Comparison of ENCODE assay signal across 10 mouse cellular contexts in genomic region chr7:101932551-101932950, GRCm38 (mm10). TPM values are rescaled to one million over a fixed set of nuclear protein-coding genes. Genes with fewer than 3 reads are reported as not detected.
DNase-seq lines count a peak whose midpoint lies in the region; ATAC-seq and TF ChIP-seq lines count a peak whose summit lies in the region.
"Had no signal": no experiment of that assay in that cellular context is flagged by ENCODE, and none has a peak within 500 bp of the region (broad histone marks: within the 10 kb centered on the region; RNA-seq: fewer than 3 reads in every experiment).

No protein-coding gene starts in this region.

- DNase-seq in forebrain, embryonic 10.5 days (ENCODE audit: extremely low spot score, low spot score), result no peak
- no peak for DNase-seq in forebrain, postnatal 0 days
- DNase-seq in lung, postnatal 0 days (ENCODE audit: low spot score), result peak; percentile 75
- DNase-seq in lung, postnatal 10 days, result no peak
- DNase-seq in thymus, postnatal 4 days, result no peak

- H3K9me3 ChIP-seq in forebrain, embryonic 10.5 days, result no peaks in the 10 kb centered on the region
- no peaks in the 10 kb centered on the region for H3K9me3 ChIP-seq in forebrain, postnatal 0 days (ENCODE audit: low read length)
- no peaks in the 10 kb centered on the region for H3K9me3 ChIP-seq in lung, postnatal 0 days (ENCODE audit: low read length)
- H3K9me3 ChIP-seq in limb, embryonic 12.5 days, result no peaks in the 10 kb centered on the region
- H3K9me3 ChIP-seq in stomach, embryonic 14.5 days (ENCODE audit: control insufficient read depth, low read depth, low read length), result no peaks in the 10 kb centered on the region

- H3K27me3 ChIP-seq in forebrain, embryonic 10.5 days (ENCODE audit: poor library complexity, severe bottlenecking), result no peaks in the 10 kb centered on the region
- no peaks in the 10 kb centered on the region for H3K27me3 ChIP-seq in forebrain, postnatal 0 days (ENCODE audit: insufficient read depth, low read length)
- no peaks in the 10 kb centered on the region for H3K27me3 ChIP-seq in lung, postnatal 0 days (replicated peaks; ENCODE audit: insufficient read depth, low read length)
- H3K27me3 ChIP-seq in limb, embryonic 12.5 days, result no peaks in the 10 kb centered on the region
- no peaks in the 10 kb centered on the region for H3K27me3 ChIP-seq in stomach, embryonic 14.5 days (ENCODE audit: control insufficient read depth, insufficient read depth, low read length)

- H3K4me1 ChIP-seq in forebrain, embryonic 10.5 days, result peaks cover 27% of the 10 kb centered on the region
- peaks cover 9% of the 10 kb centered on the region; the same call in 1 of the 2 replicates for H3K4me1 ChIP-seq in forebrain, postnatal 0 days (ENCODE audit: insufficient read depth)
- no peaks in the 10 kb centered on the region; the same call in 1 of the 2 replicates for H3K4me1 ChIP-seq in lung, postnatal 0 days (ENCODE audit: insufficient read depth, low read depth, low read length)
- peaks cover 14% of the 10 kb centered on the region; the same call in 1 of the 2 replicates for H3K4me1 ChIP-seq in limb, embryonic 12.5 days (replicated peaks)
- H3K4me1 ChIP-seq in stomach, embryonic 14.5 days (ENCODE audit: control insufficient read depth, insufficient read depth, low read length), result peaks cover 4% of the 10 kb centered on the region; the same call in 1 of the 2 replicates

- H3K9ac ChIP-seq in forebrain, postnatal 0 days, result no peak overlapping the region
- H3K9ac ChIP-seq in lung, postnatal 0 days (replicated peaks; ENCODE audit: low read depth), result peak overlapping the region; percentile 67; the same call in 1 of the 2 replicates
- H3K9ac ChIP-seq in limb, embryonic 12.5 days (replicated peaks), result no peak overlapping the region
- no peak overlapping the region for H3K9ac ChIP-seq in stomach, embryonic 14.5 days (replicated peaks; ENCODE audit: low read depth, low read length)

- peaks cover 18% of the 10 kb centered on the region for H3K36me3 ChIP-seq in forebrain, embryonic 10.5 days (replicated peaks)
- no peaks in the 10 kb centered on the region for H3K36me3 ChIP-seq in forebrain, postnatal 0 days (ENCODE audit: insufficient read depth)
- no peaks in the 10 kb centered on the region for H3K36me3 ChIP-seq in lung, postnatal 0 days (ENCODE audit: insufficient read depth, low read length)
- H3K36me3 ChIP-seq in limb, embryonic 12.5 days, result no peaks in the 10 kb centered on the region; the same call in 1 of the 2 replicates
- no peaks in the 10 kb centered on the region for H3K36me3 ChIP-seq in stomach, embryonic 14.5 days (ENCODE audit: control insufficient read depth, insufficient read depth, low read length)

- no peak for TF ChIP-seq CTCF in forebrain, postnatal 0 days (IDR thresholded peaks at IDR 0.05; ENCODE audit: low read depth)
- TF ChIP-seq CTCF in lung, postnatal 0 days (IDR thresholded peaks at IDR 0.05), result no peak

- H3K4me3 ChIP-seq in forebrain, embryonic 10.5 days, result peak overlapping the region; percentile 90
- no peak overlapping the region for H3K4me3 ChIP-seq in forebrain, postnatal 0 days (ENCODE audit: low read depth, low read length)
- no peak overlapping the region for H3K4me3 ChIP-seq in lung, postnatal 0 days (ENCODE audit: low read depth, low read length)
- H3K4me3 ChIP-seq in limb, embryonic 12.5 days (replicated peaks), result peak overlapping the region; percentile 79; the same call in 1 of the 2 replicates
- H3K4me3 ChIP-seq in stomach, embryonic 14.5 days (ENCODE audit: low read depth, low read length), result peak overlapping the region; percentile 90; the same call in 1 of the 2 replicates

- 0 out of 2 replicates have a peak, but pooled peaks have one; percentile 52 for TF ChIP-seq EP300 in lung, postnatal 0 days (IDR thresholded peaks at IDR 0.05)

- no peak overlapping the region for H3K4me2 ChIP-seq in forebrain, postnatal 0 days (ENCODE audit: low read depth)
- peak overlapping the region; percentile 77; the same call in 1 of the 2 replicates for H3K4me2 ChIP-seq in lung, postnatal 0 days (replicated peaks; ENCODE audit: low read depth, low read length)
- H3K4me2 ChIP-seq in limb, embryonic 12.5 days, result peak overlapping the region; percentile 69
- H3K4me2 ChIP-seq in stomach, embryonic 14.5 days (replicated peaks; ENCODE audit: low read depth, low read length), result peak overlapping the region; percentile 42

- ATAC-seq in forebrain, postnatal 0 days, result no peak
- ATAC-seq in lung, postnatal 0 days, result no peak
- no peak for ATAC-seq in limb, embryonic 12.5 days (ENCODE audit: insufficient number of reproducible peaks, insufficient read depth, low FRiP score, low TSS enrichment, low read depth)
- no peak for ATAC-seq in stomach, embryonic 14.5 days (ENCODE audit: insufficient number of reproducible peaks, insufficient read depth, low FRiP score, low read depth)
- no peak for ATAC-seq in megakaryocyte-erythroid progenitor cell, adult 5-6 weeks (replicated peaks; ENCODE audit: low FRiP score, low TSS enrichment, poor library complexity, severe bottlenecking)
- ATAC-seq: activated CD4-positive, CD25-positive, alpha-beta regulatory T cell, adult 4 months had no signal

- 94% methylated on average over 1 of the region's 1 CpGs for WGBS in forebrain, embryonic 10.5 days
- WGBS in forebrain, postnatal 0 days, result 80% methylated on average over 1 of the region's 1 CpGs
- 41% methylated on average over 1 of the region's 1 CpGs for WGBS in lung, postnatal 0 days
- 92% methylated on average over 1 of the region's 1 CpGs for whole genome bisulfite sequencing in limb, embryonic 12.5 days
- 79% methylated on average over 1 of the region's 1 CpGs for WGBS in stomach, embryonic 14.5 days

- no peak overlapping the region for H3K27ac ChIP-seq in forebrain, embryonic 10.5 days
- no peak overlapping the region for H3K27ac ChIP-seq in forebrain, postnatal 0 days (ENCODE audit: low read depth, low read length)
- H3K27ac ChIP-seq in lung, postnatal 0 days (ENCODE audit: low read length), result peak overlapping the region; percentile 70
- H3K27ac ChIP-seq in limb, embryonic 12.5 days, result no peak overlapping the region
- peak overlapping the region; percentile 41; the same call in 1 of the 2 replicates for H3K27ac ChIP-seq in stomach, embryonic 14.5 days (ENCODE audit: low read length)

RNA-seq across cellular contexts. Expression of gene Lrrc51, which starts 1.1 kb away (rescaled TPM):
- polyA plus RNA-seq in forebrain, embryonic 10.5 days (2016; fragmentation: Nextera tagmentation; extraction: Ambion mirVana), result 10.1 and 11.9 TPM in 2 replicates
- 4.8 and 5.4 TPM in 2 replicates for total RNA-seq in forebrain, postnatal 0 days (2014; rRNA removed)
- polyA plus RNA-seq in forebrain, postnatal 0 days (2015; fragmentation: Nextera tagmentation; extraction: Ambion mirVana), result 9.1 and 10.6 TPM in 2 replicates
- 41.5 and 46.1 TPM in 2 replicates for polyA plus RNA-seq in lung, postnatal 0 days (2015; fragmentation: Nextera tagmentation; extraction: Ambion mirVana)
- polyA plus RNA-seq in limb, embryonic 12.5 days (2016; fragmentation: Nextera tagmentation; extraction: Ambion mirVana), result 8.7 and 8.8 TPM in 2 replicates
- 8.7 and 11.6 TPM in 2 replicates for polyA plus RNA-seq in stomach, embryonic 14.5 days (2014; fragmentation: Nextera tagmentation; extraction: Ambion mirVana)
- total RNA-seq in megakaryocyte-erythroid progenitor cell, adult 5-6 weeks (2014; fragmentation: Nextera tagmentation), result 2.3 and 4.4 TPM in 2 replicates
- total RNA-seq in megakaryocyte-erythroid progenitor cell, adult 5-6 weeks (2017), result 0.75 TPM in 1 of 2 replicates, not detected in the other

RNA-seq across cellular contexts. Expression of gene Numa1, which starts 1.4 kb away (rescaled TPM):
- polyA plus RNA-seq in forebrain, embryonic 10.5 days (2016; fragmentation: Nextera tagmentation; extraction: Ambion mirVana), result 95.7 and 96.0 TPM in 2 replicates
- total RNA-seq in forebrain, postnatal 0 days (2014; rRNA removed), result 58.3 and 74.2 TPM in 2 replicates
- polyA plus RNA-seq in forebrain, postnatal 0 days (2015; fragmentation: Nextera tagmentation; extraction: Ambion mirVana), result 18.1 and 24.3 TPM in 2 replicates
- 31.6 and 38.0 TPM in 2 replicates for polyA plus RNA-seq in lung, postnatal 0 days (2015; fragmentation: Nextera tagmentation; extraction: Ambion mirVana)
- polyA plus RNA-seq in limb, embryonic 12.5 days (2016; fragmentation: Nextera tagmentation; extraction: Ambion mirVana), result 134 and 138 TPM in 2 replicates
- 99.7 and 102 TPM in 2 replicates for polyA plus RNA-seq in stomach, embryonic 14.5 days (2014; fragmentation: Nextera tagmentation; extraction: Ambion mirVana)
- total RNA-seq in megakaryocyte-erythroid progenitor cell, adult 5-6 weeks (2014; fragmentation: Nextera tagmentation), result 106 and 112 TPM in 2 replicates
- total RNA-seq in megakaryocyte-erythroid progenitor cell, adult 5-6 weeks (2017), result 207 and 289 TPM in 2 replicates

RNA-seq across cellular contexts. Expression of gene Tomt, which starts 26.4 kb away (rescaled TPM):
- polyA plus RNA-seq in forebrain, embryonic 10.5 days (2016; fragmentation: Nextera tagmentation; extraction: Ambion mirVana), result 0.62 and 1.2 TPM in 2 replicates
- total RNA-seq in forebrain, postnatal 0 days (2014; rRNA removed), result not detected in 2 replicates
- 0.27 and 0.34 TPM in 2 replicates for polyA plus RNA-seq in forebrain, postnatal 0 days (2015; fragmentation: Nextera tagmentation; extraction: Ambion mirVana)
- 0.05 and 0.17 TPM in 2 replicates for polyA plus RNA-seq in lung, postnatal 0 days (2015; fragmentation: Nextera tagmentation; extraction: Ambion mirVana)
- 0.56 and 0.71 TPM in 2 replicates for polyA plus RNA-seq in limb, embryonic 12.5 days (2016; fragmentation: Nextera tagmentation; extraction: Ambion mirVana)
- polyA plus RNA-seq in stomach, embryonic 14.5 days (2014; fragmentation: Nextera tagmentation; extraction: Ambion mirVana), result 0.13 and 0.74 TPM in 2 replicates
- 0.12 TPM in 1 of 2 replicates, not detected in the other for total RNA-seq in megakaryocyte-erythroid progenitor cell, adult 5-6 weeks (2014; fragmentation: Nextera tagmentation)
- total RNA-seq in megakaryocyte-erythroid progenitor cell, adult 5-6 weeks (2017), result 0.23 TPM in 1 of 2 replicates, not detected in the other
- total RNA-seq: liver, adult 2 months had no signal

RNA-seq across cellular contexts. Expression of gene Lamtor1, which starts 26.8 kb away (rescaled TPM):
- 157 and 165 TPM in 2 replicates for polyA plus RNA-seq in forebrain, embryonic 10.5 days (2016; fragmentation: Nextera tagmentation; extraction: Ambion mirVana)
- total RNA-seq in forebrain, postnatal 0 days (2014; rRNA removed), result 96.3 and 105 TPM in 2 replicates
- polyA plus RNA-seq in forebrain, postnatal 0 days (2015; fragmentation: Nextera tagmentation; extraction: Ambion mirVana), result 176 and 205 TPM in 2 replicates
- 131 and 153 TPM in 2 replicates for polyA plus RNA-seq in lung, postnatal 0 days (2015; fragmentation: Nextera tagmentation; extraction: Ambion mirVana)
- polyA plus RNA-seq in limb, embryonic 12.5 days (2016; fragmentation: Nextera tagmentation; extraction: Ambion mirVana), result 141 and 147 TPM in 2 replicates
- polyA plus RNA-seq in stomach, embryonic 14.5 days (2014; fragmentation: Nextera tagmentation; extraction: Ambion mirVana), result 148 and 159 TPM in 2 replicates
- total RNA-seq in megakaryocyte-erythroid progenitor cell, adult 5-6 weeks (2014; fragmentation: Nextera tagmentation), result 47.6 and 53.1 TPM in 2 replicates
- 48.8 and 57.6 TPM in 2 replicates for total RNA-seq in megakaryocyte-erythroid progenitor cell, adult 5-6 weeks (2017)

Comparison
In these comparisons a context has a peak if more than half of its experiments do, and no peak if none do; other contexts are left out.
1. H3K4me3 ChIP-seq: peak in forebrain, embryonic 10.5 days (single experiment), limb, embryonic 12.5 days (single experiment) and stomach, embryonic 14.5 days (single experiment); none in forebrain, postnatal 0 days (single experiment) and lung, postnatal 0 days (single experiment).
2. H3K27ac ChIP-seq: peak in lung, postnatal 0 days (single experiment) and stomach, embryonic 14.5 days (single experiment); none in forebrain, embryonic 10.5 days (single experiment), forebrain, postnatal 0 days (single experiment) and limb, embryonic 12.5 days (single experiment).